Mouse (Mus musculus) thymus, postnatal 4 days (tissue): ENCODE measurements around the gene Snd1.

Experiments
- DNase-seq: peaks from one replicate; pipeline ENCODE4 v3.0.0; 2021

The Snd1 gene

GRCm38 (mm10) chr6:28599120-28599519 lies 124.2 kb downstream of the Snd1 start:
- no peak for DNase-seq

GRCm38 (mm10) chr6:28600404-28600803 lies 125.5 kb downstream of the Snd1 start:
- no peak for DNase-seq

- no peak for DNase-seq
These were observed 128.5 kb downstream of the Snd1 start for GRCm38 (mm10) chr6:28603401-28603800.

- DNase-seq = no peak
These were observed 128.9 kb downstream of the Snd1 start for GRCm38 (mm10) chr6:28603823-28604222.

GRCm38 (mm10) chr6:28609291-28609690 lies 134.4 kb downstream of the Snd1 start:
- DNase-seq = no peak

GRCm38 (mm10) chr6:28610127-28610526 lies 135.2 kb downstream of the Snd1 start:
- DNase-seq = no peak

GRCm38 (mm10) chr6:28613441-28613840 lies 138.5 kb downstream of the Snd1 start:
- DNase-seq = no peak

- no peak for DNase-seq
These were observed 139.9 kb downstream of the Snd1 start for GRCm38 (mm10) chr6:28614856-28615255.

- DNase-seq = no peak
These were observed 140.5 kb downstream of the Snd1 start for GRCm38 (mm10) chr6:28615408-28615807.

GRCm38 (mm10) chr6:28615966-28616365 lies 141.0 kb downstream of the Snd1 start:
- no peak for DNase-seq

GRCm38 (mm10) chr6:28618299-28618698 lies 143.4 kb downstream of the Snd1 start:
- no peak for DNase-seq

- no peak for DNase-seq
These were observed 143.8 kb downstream of the Snd1 start for GRCm38 (mm10) chr6:28618751-28619153.

GRCm38 (mm10) chr6:28621431-28621830 lies 146.5 kb downstream of the Snd1 start:
- no peak for DNase-seq

GRCm38 (mm10) chr6:28621961-28622360 lies 147.0 kb downstream of the Snd1 start:
- DNase-seq = no peak

- no peak for DNase-seq
These were observed 147.6 kb downstream of the Snd1 start for GRCm38 (mm10) chr6:28622522-28622921.

GRCm38 (mm10) chr6:28622963-28623362 lies 148.0 kb downstream of the Snd1 start:
- DNase-seq = no peak

- no peak for DNase-seq
These were observed 153.5 kb downstream of the Snd1 start for GRCm38 (mm10) chr6:28628408-28628807.

GRCm38 (mm10) chr6:28629866-28630265 lies 154.9 kb downstream of the Snd1 start:
- DNase-seq = no peak

GRCm38 (mm10) chr6:28630926-28631325 lies 156.0 kb downstream of the Snd1 start:
- no peak for DNase-seq

- no peak for DNase-seq
These were observed 158.2 kb downstream of the Snd1 start for GRCm38 (mm10) chr6:28633120-28633519.

- no peak for DNase-seq
These were observed 158.7 kb downstream of the Snd1 start for GRCm38 (mm10) chr6:28633656-28634055.

GRCm38 (mm10) chr6:28635092-28635491 lies 160.2 kb downstream of the Snd1 start:
- DNase-seq = no peak

- DNase-seq = no peak
These were observed 160.8 kb downstream of the Snd1 start for GRCm38 (mm10) chr6:28635531-28636348.

- no peak for DNase-seq
These were observed 165.1 kb downstream of the Snd1 start for GRCm38 (mm10) chr6:28640088-28640487.

- no peak for DNase-seq
These were observed 168.0 kb downstream of the Snd1 start for GRCm38 (mm10) chr6:28642909-28643308.
